Mouse (Mus musculus) cerebellum, postnatal 25 days (tissue): ENCODE data around the gene Lemd1.

Experiments
- DNase-seq, 2 experiments: peaks; one replicate each; pipeline ENCODE4 v3.0.0; 2021; ENCODE audit warnings: mixed read lengths in 2 of 2

The Lemd1 gene

GRCm38 (mm10) chr1:132165859-132166258, 25.4 kb upstream of the Lemd1 start:
- peak; percentile 31 to 51 for DNase-seq

GRCm38 (mm10) chr1:132168115-132168767, 23.0 kb upstream of the Lemd1 start:
- peak; percentile 52 to 70 for DNase-seq

- peak in 1 of 2 experiments; percentile 4 for DNase-seq
These were observed 20.5 kb upstream of the Lemd1 start for GRCm38 (mm10) chr1:132170698-132171097.

GRCm38 (mm10) chr1:132171619-132172018, 19.6 kb upstream of the Lemd1 start:
- DNase-seq: no peak

- peak in 1 of 2 experiments; percentile 2 for DNase-seq
These were observed 4.9 kb upstream of the Lemd1 start for GRCm38 (mm10) chr1:132186303-132186702.

GRCm38 (mm10) chr1:132188442-132189066, 2.7 kb upstream of the Lemd1 start:
- no peak for DNase-seq

- DNase-seq: no peak
These were observed 2.0 kb upstream of the Lemd1 start for GRCm38 (mm10) chr1:132189231-132189630.

GRCm38 (mm10) chr1:132190040-132190513, 1.2 kb upstream of the Lemd1 start:
- DNase-seq: peak; percentile 68 to 75

- peak; percentile 63 to 68 for DNase-seq
These were observed 574 bp upstream of the Lemd1 start for GRCm38 (mm10) chr1:132190621-132191092.

GRCm38 (mm10) chr1:132191786-132192680, 802 bp downstream of the Lemd1 start:
- DNase-seq: peak; percentile 53 to 55

GRCm38 (mm10) chr1:132193806-132194205, 2.6 kb downstream of the Lemd1 start:
- no peak for DNase-seq

- no peak for DNase-seq
These were observed 3.4 kb downstream of the Lemd1 start for GRCm38 (mm10) chr1:132194624-132195023.

GRCm38 (mm10) chr1:132195100-132195499, 3.9 kb downstream of the Lemd1 start:
- no peak for DNase-seq

GRCm38 (mm10) chr1:132195681-132196080, 4.5 kb downstream of the Lemd1 start:
- peak in 1 of 2 experiments; percentile 11 for DNase-seq

GRCm38 (mm10) chr1:132196337-132196736, 5.1 kb downstream of the Lemd1 start:
- DNase-seq: no peak

GRCm38 (mm10) chr1:132197666-132198065, 6.4 kb downstream of the Lemd1 start:
- no peak for DNase-seq

- DNase-seq: no peak
These were observed 7.3 kb downstream of the Lemd1 start for GRCm38 (mm10) chr1:132198401-132199071.

GRCm38 (mm10) chr1:132199244-132199643, 8.0 kb downstream of the Lemd1 start:
- peak; percentile 26 to 27 for DNase-seq

GRCm38 (mm10) chr1:132199934-132200333, 8.7 kb downstream of the Lemd1 start:
- peak; percentile 72 to 80 for DNase-seq

- DNase-seq: peak; percentile 88 to 92
These were observed 9.6 kb downstream of the Lemd1 start for GRCm38 (mm10) chr1:132200562-132201510.

- DNase-seq: peak in 1 of 2 experiments; percentile 39
These were observed 10.3 kb downstream of the Lemd1 start for GRCm38 (mm10) chr1:132201511-132201860.
